Mouse (Mus musculus) spleen, postnatal 36 days (tissue): ENCODE results near the gene Naxe.
A peak's percentile ranks its signal among the peaks of the same experiment; 100 is the strongest.

Source experiments
- DNase-seq, 2 experiments: peaks; one replicate each; pipeline ENCODE4 v3.0.0; 2022; ENCODE audit warnings: low spot score in 2 of 2, mixed read lengths in 1 of 2

Gene Naxe

DNA sequence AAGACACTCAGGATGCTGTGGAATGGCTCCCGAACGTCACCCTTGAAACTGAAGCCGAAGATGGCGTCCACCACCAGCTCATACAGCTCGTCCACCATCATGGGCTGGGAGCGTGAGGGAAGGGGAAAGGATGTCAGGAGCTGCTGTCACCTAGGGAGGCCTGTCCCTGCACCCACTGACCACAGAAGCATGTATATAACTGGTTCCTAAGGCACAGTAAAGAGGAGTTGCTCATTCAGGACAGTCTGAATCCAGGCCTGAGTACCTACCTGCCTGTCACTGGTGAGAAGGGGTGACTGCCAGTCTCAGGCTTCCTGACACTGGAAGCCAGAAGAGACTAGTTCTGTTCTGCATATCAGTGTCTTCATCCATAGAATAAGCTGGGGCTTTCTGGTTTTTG is 1.3 kb downstream of the Naxe start:
- DNase-seq, result no peak

DNA sequence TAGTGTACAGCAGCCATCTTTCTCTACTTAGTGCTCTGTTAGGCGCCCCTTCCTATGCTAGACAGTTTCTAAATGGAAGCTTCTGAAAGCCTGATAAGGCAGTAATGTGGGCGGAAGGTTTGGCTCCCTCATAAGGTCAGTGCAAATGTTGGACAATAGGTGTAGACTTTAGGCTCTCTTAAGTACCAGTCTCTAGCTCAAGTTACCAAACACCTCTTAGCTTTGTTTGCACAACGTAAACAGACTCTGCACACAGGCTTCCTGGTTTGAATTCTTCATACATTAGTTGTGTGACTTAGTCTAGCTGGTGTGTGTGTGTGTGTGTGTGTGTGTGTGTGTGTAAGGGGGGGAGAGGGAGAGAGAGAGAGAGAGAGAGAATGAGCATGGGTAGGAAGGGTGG is 8.8 kb downstream of the Naxe start:
- DNase-seq, result no peak

DNA sequence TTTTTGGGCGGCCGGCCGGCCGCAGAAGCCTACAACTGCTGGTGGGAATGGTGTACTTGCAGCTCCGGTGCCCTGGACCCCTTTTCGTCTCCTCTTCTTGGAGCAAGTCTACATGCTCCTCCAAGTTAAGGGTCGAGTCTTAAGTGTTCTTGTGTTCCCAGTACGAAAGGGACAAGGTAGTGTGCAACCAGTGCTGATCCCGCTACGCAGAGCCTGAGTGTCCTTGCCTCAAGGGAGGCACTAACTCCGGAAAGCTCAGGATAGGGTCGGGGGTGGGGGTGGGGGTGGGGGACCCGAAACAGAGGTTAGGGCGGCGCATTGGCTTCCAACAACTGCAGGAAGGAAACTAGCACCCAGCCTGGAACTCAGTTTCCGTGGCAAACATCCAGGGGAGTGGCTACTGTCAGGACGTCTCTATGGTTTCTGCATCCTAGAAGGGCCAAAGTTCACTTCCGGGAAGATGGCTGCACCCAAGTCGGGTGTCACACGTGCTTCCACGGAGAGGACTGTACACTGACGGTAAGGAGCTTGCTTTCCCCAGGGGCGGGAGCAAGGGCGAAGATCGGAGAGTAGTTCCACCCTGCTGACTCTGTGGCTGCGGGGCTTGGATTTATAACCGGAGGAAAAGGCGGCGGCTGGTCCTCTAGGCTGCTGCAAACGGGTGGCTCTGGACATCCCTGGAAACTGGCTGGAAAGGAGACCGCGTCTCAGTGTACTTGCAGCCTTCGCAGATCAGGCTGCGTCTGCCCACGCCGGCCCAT is 15.5 kb downstream of the Naxe start, which contains the start of gene Gpatch4:
Gene Gpatch4 (plus strand): TSS at position 448 of the 761 bp plus-strand sequence.
- DNase-seq, result peak; percentile 83 to 87

DNA sequence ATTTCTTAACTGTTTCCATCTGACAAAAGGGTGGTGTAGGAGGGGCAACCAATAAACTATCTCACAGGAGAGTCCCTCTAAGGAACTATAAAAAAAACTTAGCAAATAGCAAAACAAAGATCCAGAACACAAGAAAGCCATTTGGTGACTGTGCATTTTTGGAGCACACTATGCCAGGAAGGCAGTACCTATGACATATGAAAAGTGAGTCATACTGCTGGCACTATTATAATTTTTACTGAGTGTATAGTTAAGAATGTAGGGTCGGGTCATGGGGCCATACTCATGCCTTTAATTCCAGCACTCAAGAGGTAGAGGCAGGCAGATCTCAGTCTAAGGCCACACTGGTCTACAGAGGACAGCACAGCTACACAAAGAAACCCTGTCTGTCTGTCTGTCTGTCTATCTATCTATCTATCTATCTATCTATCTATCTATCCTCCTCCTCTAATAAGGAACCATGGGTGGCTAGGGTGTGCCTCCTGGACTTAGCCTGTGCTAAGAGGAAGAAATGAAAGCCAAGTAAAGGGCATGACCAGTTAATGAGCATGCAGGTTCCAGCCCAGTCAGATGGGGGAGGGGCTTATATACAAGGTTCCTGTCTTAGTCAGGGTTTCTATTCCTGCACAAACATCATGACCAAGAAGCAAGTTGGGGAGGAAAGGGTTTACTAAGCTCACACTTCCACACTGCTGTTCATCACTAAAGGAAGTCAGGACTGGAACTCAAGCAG is 22.6 kb downstream of the Naxe start:
- DNase-seq, result no peak

DNA sequence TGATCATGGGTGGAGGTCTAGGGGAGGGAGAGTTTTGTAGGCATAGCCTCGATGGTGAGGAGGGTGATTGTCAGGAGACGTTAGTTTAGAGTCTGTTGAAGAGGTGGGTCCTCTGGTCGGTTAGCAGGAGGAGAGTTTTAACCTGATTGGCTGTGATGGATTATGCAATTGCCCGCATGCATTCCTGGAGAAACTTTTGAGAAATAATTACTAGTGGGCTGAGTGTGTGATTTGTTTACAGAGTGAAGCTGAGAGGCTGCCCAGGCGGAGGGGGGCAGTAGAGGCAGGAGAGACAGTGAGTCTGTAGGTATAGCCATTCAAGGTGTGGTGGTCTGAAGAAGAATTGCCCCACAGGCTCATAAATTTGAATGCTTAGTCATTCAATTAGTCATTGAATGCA is 24.8 kb downstream of the Naxe start:
- no peak for DNase-seq

DNA sequence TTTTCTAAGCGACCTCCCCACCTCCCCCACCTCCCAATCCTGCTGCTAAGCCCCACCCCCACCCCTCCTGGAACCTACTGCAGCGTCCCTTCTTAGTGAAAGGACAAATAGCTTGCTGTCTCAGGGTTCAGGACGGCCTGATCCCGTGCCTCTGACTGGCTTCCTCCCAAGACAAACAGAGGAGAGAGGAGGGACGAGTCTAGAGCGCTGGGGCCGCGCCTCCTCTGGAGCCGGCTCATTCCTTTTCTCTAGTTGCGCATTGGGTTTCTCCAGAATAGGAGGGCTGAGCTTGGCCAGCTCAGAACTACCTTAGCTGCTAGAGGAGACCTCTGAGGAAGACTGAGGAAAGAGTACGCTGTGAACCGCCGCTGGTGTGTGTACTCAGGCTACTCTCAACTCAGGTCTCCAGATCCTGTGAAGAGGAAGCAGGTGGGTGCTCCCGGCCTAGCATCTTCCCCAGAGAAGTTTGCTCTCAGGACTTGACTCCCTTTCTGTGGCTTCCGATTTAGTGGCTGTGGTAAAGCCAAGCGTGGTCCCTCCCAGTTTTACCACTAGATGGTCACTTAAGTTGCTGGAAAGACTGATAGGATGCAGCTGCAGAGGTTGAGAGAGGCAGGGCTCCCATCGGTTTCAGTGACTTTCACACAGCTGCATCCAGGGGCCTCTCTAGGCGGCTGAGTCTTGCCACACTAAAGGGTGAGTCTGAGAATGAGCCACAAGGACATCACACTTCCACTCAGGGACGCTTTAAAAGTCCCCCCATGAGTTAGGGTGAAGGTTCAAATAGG is 27.5 kb downstream of the Naxe start:
- no peak for DNase-seq

DNA sequence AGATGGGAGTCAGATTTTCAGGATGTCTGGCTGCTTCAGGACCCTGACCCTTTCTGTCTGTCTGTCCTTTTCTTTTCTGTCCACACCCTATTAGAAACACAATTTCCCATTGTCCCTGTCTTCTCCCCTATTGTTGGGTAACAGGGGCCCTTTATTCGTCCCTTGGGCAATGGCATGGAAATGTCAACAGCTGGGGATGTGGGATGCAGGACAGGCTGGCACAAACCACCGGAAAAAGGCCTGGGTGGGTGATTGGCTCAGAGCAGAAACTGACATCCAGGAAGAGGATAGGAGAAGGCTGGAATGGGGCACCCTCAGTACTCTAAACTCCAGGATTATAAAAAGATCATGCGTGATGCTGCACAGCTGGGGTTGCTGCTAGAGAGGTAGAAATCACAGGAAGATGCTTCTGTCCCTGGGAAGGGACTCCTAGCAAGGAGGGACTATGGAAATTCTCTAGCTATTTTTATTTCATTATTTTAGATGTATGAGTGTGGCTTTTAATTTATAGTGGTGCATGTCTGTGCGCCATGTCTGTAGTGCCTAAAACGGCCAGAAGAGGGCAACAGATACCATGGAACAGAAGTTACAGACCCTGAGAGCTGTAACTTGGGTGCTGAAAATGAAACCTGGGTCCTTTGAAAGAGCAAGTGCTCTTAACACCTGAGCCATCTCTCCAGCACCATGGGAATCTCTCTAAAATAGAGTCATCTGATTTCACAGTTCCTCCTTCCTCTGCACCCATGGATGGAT is 30.7 kb downstream of the Naxe start, which contains the start of gene Hapln2:
Gene Hapln2 (minus strand): TSS at position 150 of the 753 bp plus-strand sequence.
- DNase-seq, result no peak

DNA sequence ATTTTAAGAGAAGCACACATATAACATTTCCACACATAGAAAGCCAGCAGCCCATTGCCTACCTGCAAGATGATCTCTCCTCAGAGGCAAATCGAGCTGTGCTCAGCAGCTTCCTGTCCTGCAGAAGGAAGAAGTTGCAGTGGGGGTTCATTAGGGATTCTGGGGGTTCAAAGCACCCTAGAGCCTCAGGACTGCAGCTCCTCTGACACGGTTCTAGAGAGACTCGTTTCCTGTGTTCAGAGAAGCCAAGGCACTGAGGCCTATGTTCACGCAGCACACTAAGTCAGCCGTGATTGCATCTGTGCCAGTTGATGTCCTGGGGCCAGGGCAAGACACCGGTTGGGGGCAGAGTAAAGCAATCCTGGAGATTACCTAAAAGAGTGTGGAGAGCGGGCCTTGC is 31.5 kb downstream of the Naxe start:
- DNase-seq, result no peak

DNA sequence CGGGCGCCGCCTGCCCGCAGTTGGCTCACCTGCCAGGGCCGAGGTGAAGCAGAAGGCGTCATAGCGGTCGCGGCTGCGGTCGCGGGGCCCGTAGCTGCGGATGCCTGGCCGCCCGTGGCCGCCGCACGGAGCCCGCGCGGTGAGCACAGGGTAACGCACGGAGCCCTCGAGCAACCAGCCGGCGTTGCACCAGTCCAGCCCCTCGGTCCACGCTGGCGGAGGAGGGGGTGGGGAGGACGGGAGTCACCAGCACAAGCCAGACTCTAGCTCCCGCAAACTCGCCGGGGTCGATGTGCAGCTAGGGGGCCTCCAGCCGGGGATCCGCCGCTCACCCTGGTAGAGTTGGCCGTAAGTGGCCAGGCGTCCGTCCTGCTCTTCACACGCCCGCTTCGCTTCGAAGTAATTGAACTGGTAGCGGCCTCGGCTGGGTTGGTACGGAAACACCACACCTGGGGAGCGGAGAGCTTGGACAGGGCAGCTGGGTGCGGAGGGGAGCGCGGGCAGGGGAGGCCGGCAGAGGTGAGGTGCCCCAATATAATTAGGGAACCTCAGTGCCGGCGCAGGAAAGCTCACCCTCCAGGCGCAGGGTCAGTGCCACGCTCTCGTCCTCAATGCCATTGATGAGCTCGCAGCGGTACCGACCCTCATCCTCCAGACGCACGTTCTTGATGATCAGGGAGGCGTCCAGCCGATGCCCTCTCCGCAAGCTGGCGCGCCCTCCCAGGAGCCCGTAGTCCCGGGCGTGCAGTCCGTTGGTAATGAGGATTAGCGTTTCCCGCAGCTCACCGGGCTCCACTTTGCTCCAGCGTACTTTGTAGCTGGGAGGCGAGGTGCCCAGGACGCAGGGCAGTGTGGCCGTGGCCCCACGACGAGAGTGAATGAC is 34.9 kb downstream of the Naxe start:
- no peak for DNase-seq

DNA sequence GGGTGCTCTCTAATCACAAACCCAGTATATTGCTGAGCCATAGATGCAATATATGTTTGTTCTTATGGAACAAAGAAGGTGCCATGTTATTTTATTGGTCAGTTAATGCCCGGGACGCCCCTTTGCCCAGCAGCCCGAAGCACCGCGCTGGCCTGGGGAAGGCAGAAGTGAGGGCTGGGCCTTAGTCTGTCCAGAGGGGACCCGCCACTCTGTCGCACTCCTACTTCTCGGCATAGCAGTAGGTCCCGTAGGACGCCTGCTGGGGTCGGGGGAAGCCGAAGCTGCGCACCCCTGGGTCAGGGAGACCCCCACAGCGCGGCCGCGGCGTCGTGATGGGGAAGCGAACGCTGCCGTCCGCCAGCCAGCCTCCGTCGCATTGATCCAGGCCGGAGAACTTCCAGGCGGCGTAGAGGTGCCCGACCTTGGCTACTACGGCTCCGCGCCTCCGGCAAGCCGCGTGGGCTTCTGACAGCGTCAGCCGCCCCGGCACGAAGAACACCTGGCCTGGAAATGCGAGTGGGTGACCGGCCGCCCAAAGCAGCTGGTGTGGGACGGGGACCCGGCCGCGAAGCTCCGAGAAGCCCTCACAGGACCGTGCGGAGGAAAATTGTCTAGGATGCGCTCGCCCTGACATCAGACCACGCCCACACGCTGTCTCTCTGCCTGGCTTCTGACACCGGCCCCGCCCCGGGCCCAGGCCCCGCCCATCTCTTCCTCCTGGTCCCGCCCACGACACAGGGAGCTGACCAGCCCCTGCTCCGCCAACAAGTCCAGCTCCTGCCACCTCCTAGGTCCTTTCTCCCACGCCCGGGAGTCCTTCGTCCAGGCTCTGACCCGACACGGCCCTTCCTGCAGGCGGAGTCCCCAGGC is 35.7 kb downstream of the Naxe start:
- peak; percentile 78 to 79 for DNase-seq

DNA sequence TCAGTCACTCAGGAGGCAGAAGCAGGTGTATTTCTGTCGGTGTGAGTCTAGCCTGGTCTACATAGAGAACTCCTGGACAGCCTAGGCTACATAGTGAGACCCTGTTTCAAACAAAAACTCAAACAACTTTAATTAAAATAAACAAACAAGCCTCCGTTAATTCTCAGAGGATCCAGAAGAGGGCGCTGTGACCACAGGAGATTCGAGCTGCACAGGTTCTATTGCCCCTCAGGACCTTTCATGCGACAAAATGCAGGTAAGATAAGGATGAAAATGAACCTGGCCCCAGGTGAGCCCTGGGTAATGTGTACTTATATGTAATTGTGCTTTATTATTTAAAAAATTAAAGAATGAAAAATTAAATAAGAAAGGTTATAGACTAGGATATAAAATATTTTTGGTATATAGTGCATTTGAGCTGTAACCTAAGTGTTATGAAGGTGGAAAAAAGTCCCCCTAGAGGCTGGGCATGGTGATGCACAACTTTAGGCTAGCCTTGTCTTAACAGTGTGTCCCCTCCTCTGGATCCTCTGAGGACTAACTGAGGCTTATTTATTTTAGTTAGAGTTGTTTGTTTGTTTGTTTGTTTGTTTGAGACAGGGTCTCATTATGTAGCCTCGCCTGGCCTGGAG is 47.5 kb downstream of the Naxe start:
- DNase-seq, result no peak
